Mouse (Mus musculus): ENCODE measurements at regions not wholly inside any gene's neighbourhood (a gene's known extent, or its start where the extent isn't known, plus 50 kb on each side); places are given as distances from the start of the nearest gene placed in this dataset.

GRCm38 (mm10) chr9:115803071-115803470, 106.2 kb upstream of the Gadl1 start:
- Histone ChIP-seq H3K27ac (ENCODE audit: insufficient read depth, low read length) (no peak overlapping the region), H3K4me1 (ENCODE audit: control insufficient read depth, insufficient read depth, low read length) (peaks cover 2% of the 10 kb centered on the region)
- TF ChIP-seq EP300 (IDR thresholded peaks at IDR 0.05; ENCODE audit: insufficient read depth, low read depth, low read length) (no peak), POLR2A (IDR thresholded peaks at IDR 0.05; ENCODE audit: insufficient read depth, low read length) (no peak), CTCF (IDR thresholded peaks at IDR 0.05; ENCODE audit: low read depth, low read length) (no peak)

DNA sequence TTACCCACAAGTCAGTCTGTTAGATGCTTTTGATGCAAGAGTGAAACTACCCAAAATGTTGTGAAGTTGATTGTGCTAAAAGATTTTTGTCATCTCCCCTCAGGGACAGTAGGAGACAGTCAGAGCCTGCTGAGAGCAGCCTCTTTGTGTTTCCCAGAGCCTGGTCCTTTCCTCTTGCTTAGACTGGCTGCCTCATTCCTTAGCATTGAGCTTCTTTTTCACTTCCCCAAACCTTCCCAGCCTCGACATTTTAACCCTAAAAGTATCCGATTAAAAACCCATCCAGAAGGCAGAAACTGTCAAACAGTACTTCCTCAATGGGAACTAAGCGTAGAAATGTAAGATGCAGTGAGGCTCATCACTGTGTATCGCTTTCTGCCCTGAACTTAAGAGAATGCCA, 104.0 kb upstream of the Gadl1 start:
- Histone ChIP-seq H3K4me1 (ENCODE audit: control insufficient read depth, insufficient read depth, low read length) (peaks cover 2% of the 10 kb centered on the region), H3K9ac (ENCODE audit: low read depth, poor library complexity, severe bottlenecking) (no peak overlapping the region), H3K27me3 (ENCODE audit: control insufficient read depth, insufficient read depth, low read length, poor library complexity, severe bottlenecking) (no peaks in the 10 kb centered on the region), H3K9me3 (replicated peaks; ENCODE audit: control insufficient read depth, insufficient read depth, low read length, poor library complexity, severe bottlenecking) (no peaks in the 10 kb centered on the region), H3K36me3 (ENCODE audit: control insufficient read depth, insufficient read depth, low read length, poor library complexity, severe bottlenecking) (no peaks in the 10 kb centered on the region), H3K4me3 (ENCODE audit: low read depth, low read length) (no peak overlapping the region), H3K27ac (ENCODE audit: insufficient read depth, low read length) (peak overlapping the region; percentile 80)
- TF ChIP-seq CTCF (IDR thresholded peaks at IDR 0.05; ENCODE audit: low read depth, low read length) (no peak), EP300 (IDR thresholded peaks at IDR 0.05; ENCODE audit: insufficient read depth, low read depth, low read length) (no peak)

More at GRCm38 (mm10) chr9:115803071-115803470, 106.2 kb upstream of the Gadl1 start:
- H3K9me3 ChIP-seq (replicated peaks; ENCODE audit: control insufficient read depth, insufficient read depth, low read length, poor library complexity, severe bottlenecking): no peaks in the 10 kb centered on the region
- H3K36me3 ChIP-seq (ENCODE audit: control insufficient read depth, insufficient read depth, low read length, poor library complexity, severe bottlenecking): no peaks in the 10 kb centered on the region
- no peak overlapping the region for H3K9ac ChIP-seq (ENCODE audit: low read depth, poor library complexity, severe bottlenecking)
- no peak overlapping the region for H3K4me3 ChIP-seq (ENCODE audit: low read depth, low read length)
- H3K27me3 ChIP-seq (ENCODE audit: control insufficient read depth, insufficient read depth, low read length, poor library complexity, severe bottlenecking): no peaks in the 10 kb centered on the region

DNA sequence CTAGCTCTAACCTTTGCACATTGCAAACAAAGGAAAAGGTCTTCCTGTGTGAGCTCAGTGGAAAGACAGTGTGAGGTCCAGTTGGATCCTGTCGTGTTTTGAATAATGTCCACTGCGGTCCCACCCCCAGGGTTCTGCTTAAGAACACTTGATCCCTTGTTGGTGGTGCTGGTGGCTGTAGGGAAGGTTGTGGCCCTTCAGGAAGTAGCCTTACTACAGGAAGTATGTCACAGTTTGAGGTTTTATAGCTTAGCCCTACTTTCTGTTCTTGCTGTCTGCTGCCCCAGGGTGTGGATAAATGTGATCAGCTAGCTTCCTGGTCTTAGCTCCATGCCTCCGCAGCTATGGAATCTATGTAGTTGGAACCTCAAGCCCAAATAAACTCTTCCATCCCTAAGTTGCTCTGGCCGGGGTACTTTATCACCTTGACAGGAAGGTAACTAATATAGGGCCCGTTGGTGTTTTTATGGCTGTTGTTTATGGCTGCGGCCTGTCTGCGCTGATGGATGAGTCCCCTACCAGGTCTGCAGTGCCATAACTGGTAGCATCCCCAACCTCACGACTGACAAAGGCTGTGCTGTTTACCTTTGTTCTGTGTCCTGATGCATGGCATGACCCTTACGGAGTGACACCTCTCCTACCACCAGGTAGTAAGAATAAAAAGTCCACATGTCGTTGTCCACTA, 103.1 kb upstream of the Gadl1 start:
- Histone ChIP-seq H3K27me3 (ENCODE audit: control insufficient read depth, insufficient read depth, low read length, poor library complexity, severe bottlenecking) (no peaks in the 10 kb centered on the region), H3K4me1 (ENCODE audit: control insufficient read depth, insufficient read depth, low read length) (no peaks in the 10 kb centered on the region), H3K36me3 (ENCODE audit: control insufficient read depth, insufficient read depth, low read length, poor library complexity, severe bottlenecking) (no peaks in the 10 kb centered on the region), H3K9me3 (replicated peaks; ENCODE audit: control insufficient read depth, insufficient read depth, low read length, poor library complexity, severe bottlenecking) (no peaks in the 10 kb centered on the region), H3K4me3 (ENCODE audit: low read depth, low read length) (no peak overlapping the region), H3K27ac (ENCODE audit: insufficient read depth, low read length) (no peak overlapping the region), H3K9ac (ENCODE audit: low read depth, poor library complexity, severe bottlenecking) (no peak overlapping the region)
- no peak for TF ChIP-seq CTCF (IDR thresholded peaks at IDR 0.05; ENCODE audit: low read depth, low read length)
- no peak for TF ChIP-seq EP300 (IDR thresholded peaks at IDR 0.05; ENCODE audit: insufficient read depth, low read depth, low read length)
- no peak for TF ChIP-seq POLR2A (IDR thresholded peaks at IDR 0.05; ENCODE audit: insufficient read depth, low read length)

GRCm38 (mm10) chr9:115840186-115840585, 69.1 kb upstream of the Gadl1 start:
- Histone ChIP-seq H3K27me3 (ENCODE audit: control insufficient read depth, insufficient read depth, low read length, poor library complexity, severe bottlenecking) (no peaks in the 10 kb centered on the region), H3K27ac (ENCODE audit: insufficient read depth, low read length) (no peak overlapping the region), H3K36me3 (ENCODE audit: control insufficient read depth, insufficient read depth, low read length, poor library complexity, severe bottlenecking) (no peaks in the 10 kb centered on the region), H3K4me1 (ENCODE audit: control insufficient read depth, insufficient read depth, low read length) (no peaks in the 10 kb centered on the region), H3K4me3 (ENCODE audit: low read depth, low read length) (no peak overlapping the region), H3K9ac (ENCODE audit: low read depth, poor library complexity, severe bottlenecking) (no peak overlapping the region), H3K9me3 (replicated peaks; ENCODE audit: control insufficient read depth, insufficient read depth, low read length, poor library complexity, severe bottlenecking) (no peaks in the 10 kb centered on the region)
- TF ChIP-seq CTCF (IDR thresholded peaks at IDR 0.05; ENCODE audit: low read depth, low read length) (no peak), EP300 (IDR thresholded peaks at IDR 0.05; ENCODE audit: insufficient read depth, low read depth, low read length) (no peak), POLR2A (IDR thresholded peaks at IDR 0.05; ENCODE audit: insufficient read depth, low read length) (no peak)

DNA sequence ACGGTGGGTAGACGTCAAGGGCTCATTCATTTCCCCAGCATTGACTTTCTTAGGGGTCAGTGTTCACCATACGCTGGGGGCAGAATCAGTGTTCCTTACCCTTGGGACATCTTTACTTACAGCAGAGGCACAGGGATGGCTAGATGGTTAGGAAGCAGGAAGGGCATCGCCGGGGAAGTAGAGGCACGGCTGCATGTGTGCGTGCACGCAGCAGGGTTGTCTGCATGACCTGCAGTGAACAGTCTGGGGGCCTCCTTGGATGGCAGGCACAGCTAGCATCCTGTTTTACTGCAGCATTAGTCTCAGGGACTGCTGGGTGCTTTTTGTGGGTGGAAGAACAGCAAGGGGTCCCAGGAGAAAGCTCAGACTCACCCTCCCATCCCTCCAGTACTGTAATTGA, 68.5 kb upstream of the Gadl1 start:
- TF ChIP-seq POLR2A (IDR thresholded peaks at IDR 0.05; ENCODE audit: insufficient read depth, low read length) (no peak), CTCF (IDR thresholded peaks at IDR 0.05; ENCODE audit: low read depth, low read length) (no peak), EP300 (IDR thresholded peaks at IDR 0.05; ENCODE audit: insufficient read depth, low read depth, low read length) (no peak)
- H3K36me3 ChIP-seq (ENCODE audit: control insufficient read depth, insufficient read depth, low read length, poor library complexity, severe bottlenecking): no peaks in the 10 kb centered on the region
- no peak overlapping the region for H3K27ac ChIP-seq (ENCODE audit: insufficient read depth, low read length)
- H3K9me3 ChIP-seq (replicated peaks; ENCODE audit: control insufficient read depth, insufficient read depth, low read length, poor library complexity, severe bottlenecking): no peaks in the 10 kb centered on the region
- H3K4me1 ChIP-seq (ENCODE audit: control insufficient read depth, insufficient read depth, low read length): no peaks in the 10 kb centered on the region
- H3K9ac ChIP-seq (ENCODE audit: low read depth, poor library complexity, severe bottlenecking): no peak overlapping the region
- no peaks in the 10 kb centered on the region for H3K27me3 ChIP-seq (ENCODE audit: control insufficient read depth, insufficient read depth, low read length, poor library complexity, severe bottlenecking)
- H3K4me3 ChIP-seq (ENCODE audit: low read depth, low read length): no peak overlapping the region

DNA sequence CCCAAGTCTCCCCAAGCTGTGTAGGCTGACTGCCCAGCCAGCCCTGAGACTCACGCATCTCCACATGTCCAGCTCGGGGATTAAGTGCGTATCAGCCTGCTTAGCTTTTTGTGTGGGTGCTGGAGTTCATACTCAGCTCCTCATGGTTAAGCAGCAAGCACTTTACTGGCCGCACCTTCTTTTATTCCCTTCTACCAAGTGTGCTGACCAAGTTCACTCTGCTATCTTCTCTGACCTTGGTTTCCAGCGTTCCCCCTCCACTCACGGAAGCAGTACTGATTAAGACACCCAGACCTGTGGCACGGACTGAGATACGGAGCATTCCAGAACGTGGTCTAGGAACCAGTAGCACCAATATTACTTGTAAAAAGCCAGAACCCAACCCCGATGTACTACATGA, 67.6 kb upstream of the Gadl1 start:
- no peak overlapping the region for H3K27ac ChIP-seq (ENCODE audit: insufficient read depth, low read length)
- no peaks in the 10 kb centered on the region for H3K36me3 ChIP-seq (ENCODE audit: control insufficient read depth, insufficient read depth, low read length, poor library complexity, severe bottlenecking)
- TF ChIP-seq CTCF (IDR thresholded peaks at IDR 0.05; ENCODE audit: low read depth, low read length): no peak
- TF ChIP-seq EP300 (IDR thresholded peaks at IDR 0.05; ENCODE audit: insufficient read depth, low read depth, low read length): no peak
- no peak for TF ChIP-seq POLR2A (IDR thresholded peaks at IDR 0.05; ENCODE audit: insufficient read depth, low read length)
- H3K4me1 ChIP-seq (ENCODE audit: control insufficient read depth, insufficient read depth, low read length): no peaks in the 10 kb centered on the region
- H3K9me3 ChIP-seq (replicated peaks; ENCODE audit: control insufficient read depth, insufficient read depth, low read length, poor library complexity, severe bottlenecking): no peaks in the 10 kb centered on the region
- H3K4me3 ChIP-seq (ENCODE audit: low read depth, low read length): no peak overlapping the region
- H3K27me3 ChIP-seq (ENCODE audit: control insufficient read depth, insufficient read depth, low read length, poor library complexity, severe bottlenecking): no peaks in the 10 kb centered on the region
- H3K9ac ChIP-seq (ENCODE audit: low read depth, poor library complexity, severe bottlenecking): no peak overlapping the region

Data from ES-Bruce4 (cell line).